Mouse (Mus musculus) kidney, postnatal 36 days (tissue): Measurements from ENCODE around the gene Trim39.

Source experiments
- DNase-seq, 2 experiments: peaks; one replicate each; pipeline ENCODE4 v3.0.0; 2021 to 2022; ENCODE audit warnings: mixed read lengths in 2 of 2

The Trim39 gene

GRCm38 (mm10) chr17:36245741-36246140, 26.3 kb downstream of the Trim39 start:
- DNase-seq = no peak

GRCm38 (mm10) chr17:36244031-36244430, 28.0 kb downstream of the Trim39 start:
- DNase-seq = no peak

GRCm38 (mm10) chr17:36240637-36241213, 31.3 kb downstream of the Trim39 start:
- DNase-seq = no peak

GRCm38 (mm10) chr17:36237321-36237921, 34.6 kb downstream of the Trim39 start:
- peak in 1 of 2 experiments; percentile 35 for DNase-seq

GRCm38 (mm10) chr17:36235300-36235699, 36.7 kb downstream of the Trim39 start:
- DNase-seq = peak; percentile 38 to 64

GRCm38 (mm10) chr17:36233572-36233971, 38.5 kb downstream of the Trim39 start:
- no peak for DNase-seq

- DNase-seq = peak; percentile 64 to 86
Measured at GRCm38 (mm10) chr17:36231318-36231717, 40.7 kb downstream of the Trim39 start.

GRCm38 (mm10) chr17:36229046-36229445, 43.0 kb downstream of the Trim39 start:
- no peak for DNase-seq

- peak in 1 of 2 experiments; percentile 48 for DNase-seq
Measured at GRCm38 (mm10) chr17:36226921-36227320, 45.1 kb downstream of the Trim39 start.

- DNase-seq = peak in 1 of 2 experiments; percentile 22
Measured at GRCm38 (mm10) chr17:36225231-36225824, 46.7 kb downstream of the Trim39 start.

- no peak for DNase-seq
Measured at GRCm38 (mm10) chr17:36224451-36224850, 47.6 kb downstream of the Trim39 start.

- no peak for DNase-seq
Measured at GRCm38 (mm10) chr17:36218594-36219155, 53.4 kb downstream of the Trim39 start.

GRCm38 (mm10) chr17:36215586-36215985, 56.5 kb downstream of the Trim39 start:
- DNase-seq = no peak
